Mouse (Mus musculus) CD4-positive, CD25-positive, alpha-beta regulatory T cell, adult 4 months (primary cell): ENCODE results near the gene Homer2. TPM values are rescaled to one million over a fixed set of nuclear protein-coding genes. Genes with fewer than 3 reads are reported as not detected.

ENCODE experiments used
- ATAC-seq: one replicate; pipeline ENCODE4 v1.8.0; 2017
- polyA plus RNA-seq, 2 experiments: library from polyadenylated mRNA; unstranded; fragments of 100-300 nt; shearing (Covaris generic); gene quantifications; one replicate each; pipeline ENCODE4 v1.2.1; 2017

The Homer2 gene
- polyA plus RNA-seq, 2 experiments from 2014 or later = 0.70 TPM; not detected in 1

GRCm38 (mm10) chr7:81583512-81583911 lies 123.8 kb downstream of the Homer2 start:
- no peak for ATAC-seq

GRCm38 (mm10) chr7:81579312-81579711 lies 128.0 kb downstream of the Homer2 start:
- ATAC-seq = no peak

GRCm38 (mm10) chr7:81578413-81578812 lies 128.9 kb downstream of the Homer2 start:
- ATAC-seq = no peak

GRCm38 (mm10) chr7:81577872-81578271 lies 129.5 kb downstream of the Homer2 start:
- no peak for ATAC-seq

- no peak for ATAC-seq
Measured at GRCm38 (mm10) chr7:81575606-81576005, 131.7 kb downstream of the Homer2 start.

- no peak for ATAC-seq
Measured at GRCm38 (mm10) chr7:81573821-81574220, 133.5 kb downstream of the Homer2 start.

- ATAC-seq = no peak
Measured at GRCm38 (mm10) chr7:81573397-81573796, 133.9 kb downstream of the Homer2 start.

GRCm38 (mm10) chr7:81572610-81573268 lies 134.6 kb downstream of the Homer2 start:
- no peak for ATAC-seq

GRCm38 (mm10) chr7:81571941-81572441 lies 135.3 kb downstream of the Homer2 start:
- no peak for ATAC-seq

- ATAC-seq = peak; percentile 95
Measured at GRCm38 (mm10) chr7:81571108-81571940, 136.0 kb downstream of the Homer2 start, which contains the start of gene Whamm. Whamm (plus strand) TSS chr7:81571266.

GRCm38 (mm10) chr7:81570752-81571107 lies 136.6 kb downstream of the Homer2 start:
- peak; percentile 32 for ATAC-seq

GRCm38 (mm10) chr7:81570271-81570670 lies 137.1 kb downstream of the Homer2 start:
- ATAC-seq = no peak

GRCm38 (mm10) chr7:81569851-81570250 lies 137.5 kb downstream of the Homer2 start:
- no peak for ATAC-seq

- ATAC-seq = no peak
Measured at GRCm38 (mm10) chr7:81567396-81567795, 139.9 kb downstream of the Homer2 start.

- ATAC-seq = no peak
Measured at GRCm38 (mm10) chr7:81566892-81567291, 140.4 kb downstream of the Homer2 start, which contains the start of gene Fsd2. Fsd2 (minus strand) TSS chr7:81566944.

- no peak for ATAC-seq
Measured at GRCm38 (mm10) chr7:81566332-81566731, 141.0 kb downstream of the Homer2 start.

GRCm38 (mm10) chr7:81565381-81566055 lies 141.8 kb downstream of the Homer2 start:
- ATAC-seq = no peak

GRCm38 (mm10) chr7:81564766-81565165 lies 142.6 kb downstream of the Homer2 start:
- no peak for ATAC-seq

- no peak for ATAC-seq
Measured at GRCm38 (mm10) chr7:81563506-81564015, 143.8 kb downstream of the Homer2 start.

- ATAC-seq = no peak
Measured at GRCm38 (mm10) chr7:81561211-81561610, 146.1 kb downstream of the Homer2 start.

- no peak for ATAC-seq
Measured at GRCm38 (mm10) chr7:81560101-81561049, 147.0 kb downstream of the Homer2 start.
